Mouse (Mus musculus) adrenal gland, postnatal 25 days (tissue): ENCODE measurements around the gene Fbxl5. TPM values are rescaled to one million over a fixed set of nuclear protein-coding genes. Genes with fewer than 3 reads are reported as not detected.

ENCODE experiments used
- DNase-seq: peaks from one replicate; pipeline ENCODE4 v3.0.0; 2021; ENCODE audit warnings: mixed read lengths
- long read RNA-seq: library from polyadenylated mRNA; stranded (forward); transcript quantifications from one replicate; pipeline ENCODE4 v2.0.0, GENCODE M21; 2021
- total RNA-seq: library from RNA; stranded (reverse); gene quantifications from 2 replicates; pipeline ENCODE4 v1.2.3, GENCODE M21; 2021

The Fbxl5 gene
- total RNA-seq = 68.2 and 76.8 TPM in 2 replicates
- long read RNA-seq, full-length matches to known transcripts = 59 of 78 reads
- long read RNA-seq, partial matches to known transcripts = 15 of 78 reads
- long read RNA-seq, other reads (novel, unspliced or antisense) = 4 of 78 reads

DNA sequence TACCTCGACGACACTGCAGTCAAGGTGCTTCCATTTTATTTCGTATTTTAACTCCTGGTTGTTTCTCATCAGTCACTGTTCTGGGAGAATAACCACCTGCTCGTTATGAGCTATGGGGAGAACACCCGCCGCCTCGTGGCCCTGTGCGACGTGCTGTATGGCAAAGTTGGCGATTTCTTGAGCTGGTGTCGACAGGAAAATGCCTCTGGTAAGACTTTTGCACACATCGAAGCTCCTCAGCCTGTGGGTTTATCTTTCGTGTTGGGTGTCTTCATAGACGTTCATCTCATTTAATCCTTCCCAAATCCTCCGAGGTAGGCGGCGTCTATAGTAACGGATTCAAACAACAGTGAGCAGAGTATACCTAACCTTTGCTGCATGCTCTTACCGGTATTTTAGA is at the start of gene Fbxl5:
Gene Fbxl5, minus strand, starts transcription at position 101 of the 400 bp plus-strand sequence.
- no peak for DNase-seq

DNA sequence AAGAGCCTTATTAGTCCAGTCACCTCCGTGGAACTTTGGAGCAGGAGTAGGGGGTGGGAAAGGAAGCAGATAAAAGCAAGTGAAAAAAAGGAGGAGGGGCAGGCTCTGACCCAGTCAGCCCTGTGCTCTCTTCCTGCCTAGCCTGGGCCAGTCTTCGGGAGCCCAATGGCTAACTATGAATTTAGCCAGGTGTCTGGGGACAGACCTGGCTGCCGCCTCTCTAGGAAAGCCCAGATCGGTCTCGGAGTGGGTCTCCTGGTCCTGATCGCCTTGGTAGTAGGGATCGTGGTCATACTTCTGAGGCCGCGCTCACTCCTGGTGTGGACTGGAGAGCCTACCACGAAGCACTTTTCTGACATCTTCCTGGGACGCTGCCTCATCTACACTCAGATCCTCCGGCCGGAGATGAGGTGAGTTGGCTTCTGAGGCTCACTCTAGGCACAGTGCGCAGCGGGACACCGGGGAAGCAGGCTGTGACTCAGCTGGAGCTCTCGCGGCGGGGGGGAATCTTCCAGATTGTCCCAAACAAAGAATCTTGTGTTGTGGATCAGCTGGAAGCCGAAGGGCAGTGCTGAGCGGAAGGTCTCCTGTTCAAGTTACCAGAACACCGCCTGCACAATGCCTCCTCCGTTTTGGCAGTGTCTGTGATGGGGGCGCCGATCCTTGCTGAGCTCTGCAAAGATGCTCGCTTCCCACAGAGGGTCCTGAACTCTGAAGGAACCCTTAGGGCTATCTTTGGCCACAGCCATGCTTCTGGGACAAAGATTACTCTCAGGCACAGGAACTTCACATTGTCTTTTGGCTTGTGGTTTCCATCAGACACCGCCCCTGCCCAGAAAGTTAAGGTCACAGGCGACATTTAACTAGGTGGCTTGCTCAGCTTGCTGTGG is 47.5 kb upstream of the Fbxl5 start:
- DNase-seq = peak; percentile 42

DNA sequence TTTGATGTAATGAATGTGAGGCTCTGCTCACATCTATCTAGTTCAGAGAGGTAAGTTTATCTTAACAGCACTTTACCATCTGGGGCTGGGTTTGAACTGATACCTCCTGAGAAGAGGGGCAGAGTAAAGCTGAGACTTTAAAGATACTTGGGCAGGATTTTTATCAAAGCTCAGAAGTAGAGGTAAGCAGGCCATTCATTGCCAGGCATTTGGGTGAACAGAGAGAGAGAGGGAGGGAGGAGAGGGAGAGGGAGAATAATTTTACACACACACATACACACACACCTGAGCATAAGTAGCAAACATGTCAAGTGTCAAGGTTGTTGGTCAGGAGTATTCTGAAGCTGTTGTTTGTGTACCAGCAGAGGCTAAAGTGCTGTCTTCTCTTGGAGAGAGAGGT is 46.8 kb upstream of the Fbxl5 start, which contains the start of gene Cd38:
Gene Cd38, plus strand, starts transcription at position 301 of the 400 bp plus-strand sequence.
- no peak for DNase-seq

DNA sequence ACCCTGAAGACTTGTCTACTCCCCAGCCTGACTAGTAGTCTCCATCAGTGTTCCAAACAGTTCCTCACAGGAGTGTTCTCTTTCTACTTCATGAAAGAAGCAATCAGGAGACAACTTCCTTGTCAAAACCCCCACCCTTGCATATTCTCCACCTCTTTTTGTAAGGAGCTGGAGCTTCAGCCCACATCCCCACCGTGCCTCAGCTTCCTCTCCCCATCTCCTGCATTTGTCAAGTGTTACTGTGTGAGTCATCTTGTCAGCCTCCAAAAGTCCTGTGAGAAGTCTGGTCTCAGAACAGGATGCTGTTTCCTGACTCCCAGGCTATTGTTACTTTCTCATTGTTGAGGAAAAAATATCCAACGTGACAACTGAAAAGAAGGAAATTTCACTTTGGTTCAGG is 43.9 kb upstream of the Fbxl5 start:
- no peak for DNase-seq

DNA sequence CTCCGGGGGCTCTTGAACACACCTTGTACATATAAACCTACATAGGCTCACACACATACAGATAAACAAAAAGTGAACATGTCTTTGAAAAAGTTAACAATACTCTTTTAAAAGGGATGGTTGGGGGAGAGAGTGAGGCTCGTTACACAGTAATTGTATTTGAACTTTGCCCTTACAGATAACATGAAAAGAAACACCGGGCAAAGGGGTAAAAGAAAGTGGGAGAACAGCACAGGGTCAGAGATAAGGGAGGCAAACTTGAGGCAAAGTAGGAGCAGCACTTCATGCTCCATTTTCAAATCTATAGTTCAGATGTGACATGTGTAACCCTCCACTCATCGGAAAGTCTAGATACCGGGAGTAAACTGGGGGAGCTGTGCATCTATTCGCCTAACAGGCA is 42.2 kb upstream of the Fbxl5 start:
- no peak for DNase-seq

DNA sequence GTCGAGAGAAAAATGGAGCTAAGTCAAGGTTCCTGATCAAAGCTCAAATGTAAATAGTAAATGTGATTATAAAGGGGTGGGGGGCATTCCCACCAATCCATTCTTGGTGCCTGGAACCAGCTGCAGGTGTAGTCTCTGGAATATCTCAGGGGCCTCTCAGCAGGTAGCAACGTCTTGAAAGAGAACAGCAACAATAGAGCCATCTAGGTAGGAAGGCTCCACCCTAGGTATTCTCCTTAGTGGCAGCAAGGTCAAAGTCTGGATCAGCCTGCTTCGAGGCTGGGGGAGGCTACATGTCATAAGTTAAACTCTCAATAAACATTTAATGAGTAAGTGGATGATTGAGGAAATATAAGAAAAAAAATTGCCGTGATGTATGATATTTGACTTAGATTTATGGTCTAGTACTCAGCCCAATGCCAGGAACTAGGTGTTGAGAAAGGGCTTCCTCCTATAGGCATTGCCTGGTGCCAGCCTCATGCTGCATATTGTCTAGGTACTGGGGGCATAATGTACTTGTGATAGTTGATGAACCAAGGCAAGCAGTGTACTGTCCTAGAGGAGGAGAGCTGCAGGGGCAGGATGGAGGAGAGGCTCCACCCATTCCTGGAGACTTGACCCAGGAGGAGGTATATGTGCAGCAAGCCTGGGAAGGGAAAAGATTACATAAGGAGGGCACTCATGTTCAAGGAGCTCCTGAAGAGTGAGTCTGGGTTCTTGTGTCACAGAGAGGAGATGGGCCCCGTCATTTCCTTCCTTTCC is 39.4 kb upstream of the Fbxl5 start:
- no peak for DNase-seq

DNA sequence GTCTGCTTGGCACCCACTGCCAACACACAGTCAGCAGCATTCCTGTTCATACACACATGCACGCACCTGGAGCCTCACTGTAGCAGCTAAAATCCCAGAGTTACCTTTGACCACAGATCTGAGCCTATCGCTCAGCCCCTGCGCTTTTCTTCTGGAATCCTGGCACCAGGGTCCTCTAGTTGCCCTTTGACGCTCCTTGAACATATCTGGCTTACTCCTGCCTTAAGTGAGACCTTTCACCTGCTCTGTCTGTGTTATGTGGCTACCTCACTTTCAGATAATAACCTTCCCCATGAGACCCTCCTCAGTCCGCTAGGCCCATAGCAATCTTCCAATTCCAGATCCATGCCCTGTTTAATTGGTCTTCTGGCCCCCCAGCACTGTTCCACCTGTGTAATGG is 38.7 kb upstream of the Fbxl5 start:
- DNase-seq = no peak

DNA sequence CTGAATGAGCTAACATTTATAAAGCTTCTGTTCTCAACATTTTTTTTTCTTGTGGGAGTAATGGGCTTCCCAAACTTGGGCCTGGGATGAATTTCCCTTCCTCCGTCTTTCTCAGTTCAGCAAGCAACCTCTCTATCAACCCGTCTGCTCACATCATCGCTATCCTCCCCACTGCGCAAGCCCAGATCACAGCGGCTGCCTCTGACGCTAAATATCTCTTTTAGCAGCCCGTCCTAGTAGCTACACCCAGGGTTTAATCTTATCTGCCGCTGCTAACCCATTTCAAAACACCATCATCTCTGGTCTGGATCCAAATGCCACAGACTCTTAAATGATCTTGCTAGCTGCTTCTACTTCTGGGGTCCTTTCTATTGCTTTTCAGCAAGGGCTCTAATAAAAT is 38.2 kb upstream of the Fbxl5 start:
- DNase-seq = no peak

DNA sequence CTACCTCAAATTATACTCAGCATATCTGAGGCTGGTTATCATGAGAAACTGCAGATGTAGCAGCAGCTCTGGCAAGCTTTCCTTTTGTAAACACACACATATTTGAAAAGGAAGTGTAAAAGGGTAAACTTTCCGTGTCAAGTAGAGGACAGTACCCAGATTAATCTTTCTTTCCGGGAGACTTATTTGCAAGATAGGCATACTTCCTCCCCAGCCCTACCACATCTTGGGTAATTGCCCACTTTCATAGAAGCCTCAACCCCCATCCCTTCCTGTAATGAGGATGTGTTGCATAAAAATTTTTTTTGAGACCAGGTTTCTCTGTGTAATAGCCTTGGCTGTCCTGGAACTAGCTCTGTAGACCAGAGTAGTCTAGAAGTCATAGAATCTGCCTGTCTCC is 34.3 kb upstream of the Fbxl5 start:
- no peak for DNase-seq

DNA sequence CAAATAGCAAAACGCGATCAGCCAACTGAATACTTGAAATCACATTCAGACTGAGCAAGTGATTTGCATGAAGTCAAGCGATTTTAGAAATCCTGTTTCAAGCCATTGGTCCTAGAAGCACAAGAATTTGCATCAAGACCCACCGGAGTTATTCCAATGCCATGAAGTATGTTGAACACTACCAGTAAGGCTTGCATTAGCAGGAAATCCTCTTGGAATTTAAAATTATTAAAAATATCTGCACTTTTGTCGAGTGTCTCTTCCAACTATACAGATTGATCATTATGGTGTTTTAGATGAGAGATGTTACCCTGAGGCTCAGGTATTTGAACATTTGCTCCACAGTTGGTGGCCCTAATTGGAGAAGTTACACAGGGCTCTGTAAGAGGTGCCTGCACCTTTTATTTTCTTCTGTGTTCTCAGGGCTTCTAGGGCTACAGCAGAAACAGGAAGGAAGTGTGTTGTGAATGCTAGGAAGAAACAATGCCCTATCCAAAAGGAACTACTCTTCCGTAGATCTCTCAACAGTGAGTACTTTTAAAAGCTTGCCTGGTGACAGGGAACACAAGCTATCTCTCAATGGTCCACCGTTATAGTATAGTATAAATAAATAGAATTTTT is 32.5 kb upstream of the Fbxl5 start:
- DNase-seq = no peak

DNA sequence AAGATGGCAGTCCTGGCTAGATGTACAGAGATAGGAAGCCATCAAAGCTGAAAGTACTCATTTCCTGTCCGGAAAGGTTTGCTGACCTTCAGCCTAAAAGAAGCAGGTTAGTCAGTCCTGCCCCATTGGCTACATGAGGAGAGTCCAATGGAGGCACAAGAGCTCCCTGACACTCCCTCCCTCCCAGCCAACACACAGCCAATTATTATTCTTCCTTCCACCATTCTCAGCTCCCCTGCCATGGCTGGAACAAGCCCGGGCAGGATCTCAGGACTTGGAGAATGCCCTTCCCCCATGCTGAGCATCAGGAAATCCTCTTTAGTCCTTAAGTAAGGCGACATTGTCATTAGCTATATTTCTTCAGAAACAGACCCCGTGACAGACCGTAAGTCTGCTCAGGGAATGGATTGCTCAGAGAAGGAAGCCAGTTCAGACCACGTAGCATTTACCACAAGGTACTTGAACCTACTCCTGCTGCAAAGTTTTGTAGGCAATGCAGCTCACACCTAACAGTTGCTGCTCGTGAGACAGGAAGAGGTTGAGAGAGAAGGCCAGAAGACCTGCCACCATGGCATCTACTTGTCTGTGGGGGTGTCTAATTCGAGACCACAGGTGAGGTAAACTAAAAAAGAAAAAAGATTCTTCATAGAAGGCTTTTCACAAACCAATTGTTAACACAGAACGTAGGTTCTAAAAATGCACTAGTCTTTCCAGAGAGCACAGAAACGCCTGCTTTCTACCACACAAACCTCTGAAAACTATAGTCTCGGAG is 31.8 kb upstream of the Fbxl5 start:
- DNase-seq = no peak

DNA sequence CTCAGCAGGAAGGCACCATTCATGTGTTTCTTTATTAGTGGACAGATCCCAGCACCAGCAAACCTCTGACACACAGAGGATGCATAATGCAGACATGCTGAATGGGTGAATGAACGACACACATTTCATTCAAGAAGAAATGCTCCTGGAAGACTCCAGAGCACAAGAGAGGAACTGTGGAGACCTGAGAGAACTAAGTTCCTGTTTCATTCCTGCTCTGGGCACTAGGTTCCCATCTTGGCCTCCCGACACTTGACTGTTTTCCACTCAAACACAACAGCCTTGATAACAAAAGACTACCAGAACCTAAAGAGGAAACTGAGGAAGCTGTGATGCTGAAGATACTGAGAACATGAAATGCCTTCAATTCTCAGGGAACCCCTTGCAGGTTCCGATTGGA is 26.8 kb upstream of the Fbxl5 start:
- DNase-seq = no peak

DNA sequence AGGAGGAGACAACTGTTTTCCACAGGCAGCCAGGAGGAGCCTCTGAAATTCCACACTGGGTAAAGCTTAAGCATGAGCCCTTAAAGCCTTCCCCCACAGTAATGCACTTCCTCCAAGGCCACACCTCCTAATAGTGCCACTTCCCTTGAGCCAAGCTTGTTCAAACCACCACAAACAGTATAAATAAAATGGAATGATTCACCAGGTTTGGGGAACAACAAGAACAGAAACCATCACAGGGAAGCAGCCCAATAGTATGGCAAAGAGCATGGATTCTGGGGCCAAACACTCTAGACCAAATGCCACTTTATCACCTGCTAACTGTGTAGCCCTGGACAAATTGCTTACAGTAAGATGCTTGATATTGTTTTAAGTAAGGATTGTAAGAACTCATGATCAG is 26.1 kb upstream of the Fbxl5 start:
- no peak for DNase-seq

DNA sequence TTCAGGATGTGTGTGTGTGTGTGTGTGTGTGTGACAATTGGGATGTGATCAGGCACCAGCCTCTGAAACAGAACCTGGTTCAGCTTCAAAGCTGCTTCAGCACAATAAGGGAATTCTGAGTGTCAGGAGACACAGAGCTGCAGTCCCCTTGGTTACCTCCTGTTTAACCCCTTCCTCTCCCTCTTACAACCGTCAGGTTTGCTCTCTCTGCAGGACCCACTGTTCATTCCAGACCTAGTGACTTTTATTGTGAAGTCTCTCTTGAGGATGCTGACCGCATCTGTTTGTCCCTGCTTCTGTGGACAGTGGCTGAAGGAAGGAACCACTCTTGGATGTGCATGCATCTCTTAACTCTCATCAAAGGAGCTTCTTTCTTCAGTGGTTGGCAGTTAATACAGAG is 24.8 kb upstream of the Fbxl5 start:
- no peak for DNase-seq

DNA sequence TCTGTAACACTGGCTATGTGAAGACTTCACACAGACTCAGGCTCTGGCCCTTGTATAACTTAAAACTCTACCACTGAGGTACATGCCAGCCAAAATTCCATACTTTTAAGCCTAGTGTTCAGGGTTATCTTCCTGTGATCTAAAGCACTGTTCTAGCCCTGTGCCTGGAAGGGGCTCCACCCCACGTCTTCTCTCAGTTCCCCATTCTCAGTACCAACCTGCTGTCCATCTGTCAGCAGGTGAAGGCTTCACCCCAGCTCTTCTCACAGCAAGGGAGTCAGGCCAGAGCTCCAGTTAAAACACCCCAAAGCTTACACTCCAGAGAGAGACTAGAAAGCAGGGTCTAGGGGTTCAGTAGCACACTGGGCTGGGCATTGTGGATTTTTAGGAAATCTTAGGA is 24.2 kb upstream of the Fbxl5 start:
- DNase-seq = no peak

DNA sequence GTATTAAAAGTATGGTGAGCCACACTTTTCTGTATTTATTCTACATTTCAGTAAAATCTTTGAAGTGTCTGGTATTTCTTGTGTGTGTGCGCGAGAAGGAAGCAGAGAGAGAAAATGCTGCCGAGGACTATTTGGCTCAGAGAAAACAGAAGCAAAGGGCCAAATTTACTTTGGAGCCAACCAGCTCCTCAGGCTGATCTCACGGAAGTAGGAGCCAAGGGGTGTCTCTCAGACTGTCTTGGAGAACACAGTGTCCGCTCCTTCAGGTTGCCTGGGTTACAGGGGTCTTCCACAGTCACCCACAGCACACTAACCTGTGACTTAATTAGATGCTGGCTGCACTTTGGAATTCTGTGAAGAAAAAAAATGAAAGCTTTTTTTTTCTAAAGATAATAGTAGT is 23.6 kb upstream of the Fbxl5 start:
- no peak for DNase-seq

DNA sequence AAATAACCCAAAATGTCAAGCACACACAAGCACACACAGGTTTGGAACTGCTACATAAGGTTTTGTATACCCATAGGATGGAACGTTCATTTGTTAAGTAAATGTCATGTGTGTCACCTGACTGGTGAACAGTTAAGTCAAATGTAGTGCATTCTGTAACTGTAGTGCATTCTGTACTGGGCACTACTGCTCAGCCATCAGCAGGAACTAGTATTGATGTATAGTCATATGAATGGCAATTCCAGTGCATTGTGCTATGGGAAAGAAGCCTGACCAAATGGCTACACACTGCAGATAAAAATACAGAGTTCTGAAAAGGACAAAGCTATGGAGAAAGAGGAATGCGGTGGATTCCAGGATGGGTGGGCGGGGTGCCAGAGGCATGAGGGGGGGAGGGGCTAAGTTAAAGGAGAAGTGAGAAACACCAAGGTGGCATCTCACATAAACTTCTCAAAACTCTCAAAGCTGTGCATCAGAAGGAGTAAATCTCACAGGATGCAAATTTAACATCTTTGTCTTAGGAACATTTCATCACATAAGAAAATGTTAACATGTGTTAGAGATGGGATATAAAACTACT is 21.2 kb upstream of the Fbxl5 start:
- DNase-seq = no peak

DNA sequence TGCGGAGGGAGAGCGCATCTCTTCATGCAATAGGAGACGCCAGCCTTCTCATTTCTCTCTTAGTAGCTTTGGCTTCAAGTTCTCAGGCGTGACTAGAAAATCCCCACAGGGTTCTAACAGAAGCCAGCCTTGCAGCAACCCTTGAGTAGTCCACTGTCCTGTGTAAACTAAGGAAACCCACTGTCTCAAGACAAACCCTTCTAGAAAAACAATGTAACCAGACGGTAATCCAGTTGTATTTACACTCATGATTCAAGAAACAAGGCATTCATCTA is 20.5 kb upstream of the Fbxl5 start:
- no peak for DNase-seq

DNA sequence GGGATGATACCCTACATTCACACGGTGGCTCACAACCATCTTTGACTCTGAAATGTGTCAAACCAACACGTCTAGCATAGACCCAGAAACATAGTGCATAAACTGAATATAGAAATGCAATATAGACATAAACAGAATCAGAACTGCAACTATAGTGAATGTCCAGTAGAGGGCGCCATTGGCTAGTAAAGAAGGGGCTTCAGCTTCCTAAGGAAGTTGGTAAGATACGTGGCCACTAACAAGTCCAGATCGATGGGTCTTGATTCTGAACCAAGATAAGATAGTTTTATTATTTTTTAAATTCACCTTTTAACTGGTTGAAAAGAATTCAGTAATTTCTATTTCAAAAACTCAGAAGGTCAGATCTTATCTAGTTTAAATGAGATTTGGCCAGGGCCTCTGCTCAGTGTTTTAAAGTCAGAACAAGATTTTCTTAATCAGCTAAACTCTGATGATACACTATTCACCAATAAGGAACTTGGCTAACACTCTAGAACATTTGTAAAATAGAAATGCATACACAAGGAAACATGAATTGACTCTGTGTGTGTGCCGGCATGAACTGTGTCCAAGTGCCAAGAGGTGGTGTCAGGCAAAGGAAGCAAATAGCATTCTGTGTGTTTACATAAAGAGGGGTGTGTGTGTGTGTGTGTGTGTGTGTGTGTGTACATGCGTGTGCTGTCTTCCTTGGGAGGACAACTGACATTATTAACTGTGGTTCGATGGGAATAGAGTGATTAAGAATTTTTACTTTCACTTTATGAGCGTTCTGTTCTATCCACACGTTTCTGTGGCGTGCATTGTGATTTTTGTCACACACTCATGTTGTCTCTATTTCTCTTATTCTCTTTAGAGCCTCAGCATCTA is 19.9 kb upstream of the Fbxl5 start:
- DNase-seq = no peak

DNA sequence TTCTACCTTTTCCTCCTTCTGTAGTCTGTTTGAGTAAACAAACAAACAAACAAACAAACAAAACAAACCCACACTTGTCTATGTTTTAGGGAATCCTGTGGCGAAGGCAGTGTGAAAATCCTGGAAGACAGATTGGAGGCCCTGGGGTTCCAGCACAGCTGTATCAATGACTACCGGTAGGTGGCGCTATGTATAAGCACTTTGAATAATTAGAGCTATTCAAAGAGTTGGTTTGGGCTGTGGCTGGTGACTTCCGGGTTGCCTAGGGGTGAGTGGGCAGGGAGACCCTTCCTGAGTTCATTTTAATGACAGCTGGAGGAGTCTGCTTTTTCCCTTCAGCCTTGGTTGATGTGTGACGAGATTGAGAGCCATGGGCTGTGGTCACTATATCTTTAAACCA is 15.9 kb upstream of the Fbxl5 start:
- peak; percentile 39 for DNase-seq

DNA sequence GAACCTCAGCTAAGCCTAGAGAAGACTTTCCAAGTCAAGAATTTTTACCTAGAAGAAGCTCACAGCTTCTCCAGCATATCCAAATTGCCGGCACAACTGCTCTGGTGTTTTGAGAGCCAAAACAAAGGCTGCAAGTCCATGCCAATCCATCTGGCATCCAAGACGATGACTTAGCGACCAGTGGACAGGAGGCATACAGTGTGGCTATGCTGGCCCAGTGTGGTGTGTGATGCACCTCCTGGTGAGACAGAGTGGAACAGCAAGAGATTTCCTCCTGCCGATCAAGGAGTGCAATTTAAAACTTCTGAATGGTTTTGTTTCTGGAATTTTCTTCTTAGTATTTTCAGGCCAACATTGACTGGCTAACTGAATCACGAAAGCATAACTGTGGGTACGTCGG is 15.2 kb upstream of the Fbxl5 start:
- DNase-seq = no peak
